Mouse (Mus musculus) left cerebral cortex, adult 2 months (tissue): ENCODE results near the gene Kbtbd12. TPM values are rescaled to one million over a fixed set of nuclear protein-coding genes. Genes with fewer than 3 reads are reported as not detected.

ENCODE experiments used
- DNase-seq, 2 experiments: peaks; one replicate each; pipeline ENCODE4 v3.0.0; 2021 to 2022; ENCODE audit warnings: low spot score in 2 of 2, mixed read lengths in 1 of 2; ENCODE audit errors: extremely low spot score in 1 of 2
- H3K27ac ChIP-seq: fragments of 200-600 bp; 2 replicates; pipeline ENCODE4 v1.8.1; 2022
- H3K4me3 ChIP-seq: fragments of 200-600 bp; 2 replicates; pipeline ENCODE4 v1.8.1; 2022
- CTCF ChIP-seq: fragments of 200-600 bp; IDR thresholded peaks from 2 replicates; pipeline ENCODE4 v1.8.1; 2022; ENCODE audit warnings: antibody characterized with exemption, mild to moderate bottlenecking, moderate library complexity
- intact Hi-C: fragments of 180-260 bp; cut with DNase I; formaldehyde crosslinking; loops from one replicate; pipeline ENCODE4 v1.15.1; 2025
- total RNA-seq, 2 experiments: library from RNA; stranded (reverse); gene quantifications; 2 replicates each; pipeline ENCODE4 v1.2.3; 2021

Gene Kbtbd12
- total RNA-seq, 2 experiments from 2014 or later, result 0.23 TPM; not detected in 1

GRCm38 (mm10) chr6:88515971-88516370, 121.8 kb downstream of the Kbtbd12 start:
- intact Hi-C loops, result loop anchor here (10.0 kb wide), 1 partner anchor 621 kb away; no protein-coding TSS in a partner anchor
- no peak for TF ChIP-seq CTCF
- no peak for DNase-seq
- Histone ChIP-seq H3K27ac (no peak overlapping the region), H3K4me3 (no peak overlapping the region)

- TF ChIP-seq CTCF, result no peak
- Histone ChIP-seq H3K4me3 (no peak overlapping the region), H3K27ac (no peak overlapping the region)
- intact Hi-C loops, result loop anchor here (10.0 kb wide), 1 partner anchor 620 kb away; no protein-coding TSS in a partner anchor
- no peak for DNase-seq
Observed at GRCm38 (mm10) chr6:88514546-88514945, 123.2 kb downstream of the Kbtbd12 start.

- TF ChIP-seq CTCF, result no peak
Observed at GRCm38 (mm10) chr6:88513984-88514383, 123.8 kb downstream of the Kbtbd12 start.

GRCm38 (mm10) chr6:88503044-88503443, 134.7 kb downstream of the Kbtbd12 start:
- DNase-seq, result no peak
- no peak overlapping the region for H3K4me3 ChIP-seq
- no peak overlapping the region for H3K27ac ChIP-seq
- intact Hi-C loops, result loop anchor here (5.0 kb wide), 1 partner anchor 316 kb away; no protein-coding TSS in a partner anchor
- no peak for TF ChIP-seq CTCF

More at GRCm38 (mm10) chr6:88513984-88514383, 123.8 kb downstream of the Kbtbd12 start:
- DNase-seq, result no peak
- Histone ChIP-seq H3K27ac (no peak overlapping the region), H3K4me3 (no peak overlapping the region)
- intact Hi-C loops, result loop anchor here (10.0 kb wide), 1 partner anchor 619 kb away; no protein-coding TSS in a partner anchor

GRCm38 (mm10) chr6:88502030-88502970, 135.4 kb downstream of the Kbtbd12 start:
- no peak; the same call in 1 of the 2 replicates for TF ChIP-seq CTCF
- intact Hi-C loops, result loop anchor here (5.0 kb wide), 1 partner anchor 315 kb away; no protein-coding TSS in a partner anchor
- no peak for DNase-seq
- Histone ChIP-seq H3K4me3 (no peak overlapping the region), H3K27ac (no peak overlapping the region)

GRCm38 (mm10) chr6:88500405-88500767, 137.4 kb downstream of the Kbtbd12 start:
- intact Hi-C loops, result loop anchor here (2.0 to 5.0 kb wide), 2 partner anchors 313 to 388 kb away; no protein-coding TSS in a partner anchor
- H3K4me3 ChIP-seq, result peak overlapping the region; percentile 67
- peak overlapping the region; percentile 80 for H3K27ac ChIP-seq
- TF ChIP-seq CTCF, result no peak
- no peak for DNase-seq

- intact Hi-C loops, result loop anchor here (2.0 to 5.0 kb wide), 2 partner anchors 312 to 387 kb away; no protein-coding TSS in a partner anchor
- DNase-seq, result peak; percentile 67 to 72
- Histone ChIP-seq H3K4me3 (peak overlapping the region; percentile 67), H3K27ac (peak overlapping the region; percentile 80)
- peak; percentile 81 for TF ChIP-seq CTCF
Observed at GRCm38 (mm10) chr6:88499481-88500404, 138.0 kb downstream of the Kbtbd12 start.

Other genes starting within 250 kb of the Kbtbd12 start
- gene Eefsec, start 191.4 kb downstream of the Kbtbd12 start, total RNA-seq, result 10 to 100 TPM; 21.8 to 23.3 TPM
- 10 to 100 TPM; 38.6 to 39.3 TPM for gene Ruvbl1, start 172.5 kb downstream of the Kbtbd12 start, total RNA-seq
- gene Sec61a1, start 119.0 kb downstream of the Kbtbd12 start, total RNA-seq, result 10 to 100 TPM; 81.4 to 82.0 TPM
- 100 to 1,000 TPM; 185 to 189 TPM for gene Mgll, start 86.5 kb upstream of the Kbtbd12 start, total RNA-seq
- 10 to 100 TPM; 39.7 to 40.5 TPM for gene Abtb1, start 204.0 kb upstream of the Kbtbd12 start, total RNA-seq
- 100 to 1,000 TPM; 196 to 201 TPM for gene Podxl2, start 237.1 kb upstream of the Kbtbd12 start, total RNA-seq